Mouse (Mus musculus): ENCODE measurements around the gene Mrpl51. TPM values are rescaled to one million over a fixed set of nuclear protein-coding genes. Genes with fewer than 3 reads are reported as not detected.

Gene Mrpl51
- total RNA-seq, 2 experiments from 2014 or later = 144 to 156 TPM

- no peak for ATAC-seq (replicated peaks; ENCODE audit: poor library complexity)
These were observed 785 bp upstream of the Mrpl51 start for GRCm38 (mm10) chr6:125190816-125191215.

GRCm38 (mm10) chr6:125192016-125192714 is 564 bp downstream of the Mrpl51 start:
- ATAC-seq (replicated peaks; ENCODE audit: poor library complexity) = peak; percentile 80

GRCm38 (mm10) chr6:125192841-125193240 is 1.2 kb downstream of the Mrpl51 start:
- ATAC-seq (replicated peaks; ENCODE audit: poor library complexity) = no peak

- ATAC-seq (replicated peaks; ENCODE audit: poor library complexity) = no peak
These were observed 1.8 kb downstream of the Mrpl51 start for GRCm38 (mm10) chr6:125193390-125193789.

GRCm38 (mm10) chr6:125195541-125196075 is 4.0 kb downstream of the Mrpl51 start:
- no peak for ATAC-seq (replicated peaks; ENCODE audit: poor library complexity)

- ATAC-seq (replicated peaks; ENCODE audit: poor library complexity) = no peak
These were observed 4.7 kb downstream of the Mrpl51 start for GRCm38 (mm10) chr6:125196301-125196700.

- ATAC-seq (replicated peaks; ENCODE audit: poor library complexity) = no peak
These were observed 5.6 kb downstream of the Mrpl51 start for GRCm38 (mm10) chr6:125197166-125197565.

GRCm38 (mm10) chr6:125210436-125210835 is 18.8 kb downstream of the Mrpl51 start:
- no peak for ATAC-seq (replicated peaks; ENCODE audit: poor library complexity)

- ATAC-seq (replicated peaks; ENCODE audit: poor library complexity) = no peak
These were observed 21.0 kb downstream of the Mrpl51 start for GRCm38 (mm10) chr6:125212621-125213020.

GRCm38 (mm10) chr6:125213129-125213528 is 21.5 kb downstream of the Mrpl51 start:
- ATAC-seq (replicated peaks; ENCODE audit: poor library complexity) = no peak

GRCm38 (mm10) chr6:125213715-125214114 is 22.1 kb downstream of the Mrpl51 start:
- no peak for ATAC-seq (replicated peaks; ENCODE audit: poor library complexity)

- ATAC-seq (replicated peaks; ENCODE audit: poor library complexity) = peak; percentile 87
These were observed 23.8 kb downstream of the Mrpl51 start, which contains the start of gene Vamp1 for GRCm38 (mm10) chr6:125215148-125215954. Gene Vamp1 (plus strand): TSS chr6:125215551.

GRCm38 (mm10) chr6:125216898-125217297 is 25.3 kb downstream of the Mrpl51 start:
- no peak for ATAC-seq (replicated peaks; ENCODE audit: poor library complexity)

- ATAC-seq (replicated peaks; ENCODE audit: poor library complexity) = no peak
These were observed 26.3 kb downstream of the Mrpl51 start for GRCm38 (mm10) chr6:125217899-125218298.

GRCm38 (mm10) chr6:125218963-125219362 is 27.4 kb downstream of the Mrpl51 start:
- peak; percentile 38 for ATAC-seq (replicated peaks; ENCODE audit: poor library complexity)

- ATAC-seq (replicated peaks; ENCODE audit: poor library complexity) = no peak
These were observed 29.6 kb downstream of the Mrpl51 start for GRCm38 (mm10) chr6:125221115-125221745.

GRCm38 (mm10) chr6:125222146-125222545 is 30.5 kb downstream of the Mrpl51 start:
- no peak for ATAC-seq (replicated peaks; ENCODE audit: poor library complexity)

- no peak for ATAC-seq (replicated peaks; ENCODE audit: poor library complexity)
These were observed 31.0 kb downstream of the Mrpl51 start for GRCm38 (mm10) chr6:125222577-125222976.

- ATAC-seq (replicated peaks; ENCODE audit: poor library complexity) = peak; percentile 83
These were observed 34.0 kb downstream of the Mrpl51 start for GRCm38 (mm10) chr6:125225518-125226115.

- no peak for ATAC-seq (replicated peaks; ENCODE audit: poor library complexity)
These were observed 39.0 kb downstream of the Mrpl51 start for GRCm38 (mm10) chr6:125230571-125230970.
